Mouse (Mus musculus): ENCODE results near the gene Nrros. TPM values are rescaled to one million over a fixed set of nuclear protein-coding genes. Genes with fewer than 3 reads are reported as not detected.

Gene Nrros
- 100 to 1,000 TPM; 223 to 245 TPM for total RNA-seq (2023)

GRCm38 (mm10) chr16:32165281-32165821, at the start of gene Nrros:
TSS of gene Nrros (minus strand) at chr16:32165594.

DNA sequence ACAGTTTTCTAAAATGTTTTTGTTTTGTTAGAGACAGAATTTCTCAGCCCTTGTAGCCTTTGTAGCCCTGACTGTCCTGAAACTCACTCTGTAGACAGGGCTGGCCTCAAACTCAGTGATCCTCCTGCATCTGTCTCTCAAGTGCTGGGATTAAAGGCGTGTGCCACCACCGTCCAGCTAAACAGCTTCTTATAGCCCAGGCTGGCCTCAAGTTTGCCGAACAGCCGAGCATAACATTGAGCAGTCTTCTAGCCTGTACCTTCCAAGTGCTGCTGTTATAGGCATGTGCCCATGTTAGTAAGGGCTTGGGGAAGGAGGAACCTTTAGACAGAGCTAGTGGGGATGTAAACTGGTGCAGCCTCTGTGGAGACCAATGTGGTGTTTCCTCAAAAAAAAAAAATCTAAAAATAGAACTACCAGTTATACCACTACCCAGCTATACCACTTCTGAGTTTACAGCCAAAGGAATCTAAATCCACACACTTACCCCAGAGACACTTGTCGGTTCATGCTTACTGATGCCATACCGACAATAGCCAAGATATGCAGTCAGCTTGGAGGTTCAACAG, 14.0 kb upstream of the Nrros start, which contains the start of gene Bex6:
TSS of gene Bex6 (plus strand) at position 491 of the 569 bp plus-strand sequence.

GRCm38 (mm10) chr16:32099638-32100150, 65.7 kb downstream of the Nrros start, which contains the start of the genes Pigx and Cep19:
TSS of gene Pigx (minus strand) at chr16:32099740.
TSS of gene Cep19 (plus strand) at chr16:32099800.

Other genes with a start within 250 kb of the Nrros start
- gene Pigz, start 231.7 kb downstream of the Nrros start, total RNA-seq (2023): not detected
- gene 0610012G03Rik, start 217.1 kb downstream of the Nrros start, total RNA-seq (2023): 10 to 100 TPM; 17.0 to 17.2 TPM
- 10 to 100 TPM; 24.4 to 24.9 TPM for gene Ncbp2, start 217.1 kb downstream of the Nrros start, total RNA-seq (2023)
- 10 to 100 TPM; 34.3 to 35.6 TPM for gene Senp5, start 162.3 kb downstream of the Nrros start, total RNA-seq (2023)
- gene Pak2, start 86.3 kb downstream of the Nrros start, total RNA-seq (2023): 10 to 100 TPM; 82.6 to 86.3 TPM
- gene Pigx, start 65.9 kb downstream of the Nrros start, total RNA-seq (2023): 10 to 100 TPM; 35.3 to 38.7 TPM
- gene Cep19, start 65.8 kb downstream of the Nrros start, total RNA-seq (2023): 1 to 10 TPM; 4.8 to 7.1 TPM
- not detected for gene Bex6, start 14.2 kb upstream of the Nrros start, total RNA-seq (2023)
- gene Fbxo45, start 81.6 kb upstream of the Nrros start, total RNA-seq (2023): 10 to 100 TPM; 11.5 to 12.8 TPM
- gene Wdr53, start 81.6 kb upstream of the Nrros start, total RNA-seq (2023): 10 to 100 TPM; 10.9 to 14.0 TPM
- 1 to 10 TPM in 1 of 2 experiments, not detected in 1; 1.7 TPM for gene Smco1, start 105.9 kb upstream of the Nrros start, total RNA-seq (2023)
- 10 to 100 TPM; 18.4 to 20.0 TPM for gene Rnf168, start 111.9 kb upstream of the Nrros start, total RNA-seq (2023)
- 10 to 100 TPM; 61.1 to 74.6 TPM for gene Ubxn7, start 166.7 kb upstream of the Nrros start, total RNA-seq (2023)
- under 1 TPM in 1 of 2 experiments, not detected in 1; 0.44 TPM for gene Tm4sf19, start 234.9 kb upstream of the Nrros start, total RNA-seq (2023)